Mouse (Mus musculus) cerebellum, adult 8-10 months (tissue): ENCODE data around the gene Gm17545.
"Not testable (repeated sequence)": the region's sequence is repeated elsewhere in the genome, so short reads cannot be mapped to it uniquely, and the experiment has no call there.

ENCODE experiments used
- DNase-seq: peaks from one replicate; pipeline ENCODE4 v3.0.0; 2022

Gene Gm17545

DNA sequence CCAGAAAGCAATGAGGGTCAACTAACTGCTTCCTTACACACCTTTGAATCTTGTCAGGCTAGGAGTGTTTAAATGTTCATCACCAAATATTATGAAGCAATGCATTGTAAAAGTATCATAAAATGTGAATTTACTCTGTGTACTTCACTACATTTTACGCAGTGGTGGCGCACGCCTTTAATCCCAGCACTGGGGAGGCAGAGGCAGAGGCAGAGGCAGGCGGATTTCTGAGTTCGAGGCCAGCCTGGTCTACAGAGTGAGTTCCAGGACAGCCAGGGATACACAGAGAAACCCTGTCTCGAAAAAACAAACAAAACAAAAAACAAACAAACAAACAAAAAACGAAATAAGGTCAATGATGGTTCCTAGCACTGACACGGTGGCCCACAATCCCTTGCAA lies at the start of gene Gm17545:
Gene Gm17545, plus strand, starts transcription at position 301 of the 400 bp plus-strand sequence.
- not testable (repeated sequence) for DNase-seq

- DNase-seq = no peak
Observed at GRCm38 (mm10) chr9:22405414-22405813, 48.7 kb upstream of the Gm17545 start.

DNA sequence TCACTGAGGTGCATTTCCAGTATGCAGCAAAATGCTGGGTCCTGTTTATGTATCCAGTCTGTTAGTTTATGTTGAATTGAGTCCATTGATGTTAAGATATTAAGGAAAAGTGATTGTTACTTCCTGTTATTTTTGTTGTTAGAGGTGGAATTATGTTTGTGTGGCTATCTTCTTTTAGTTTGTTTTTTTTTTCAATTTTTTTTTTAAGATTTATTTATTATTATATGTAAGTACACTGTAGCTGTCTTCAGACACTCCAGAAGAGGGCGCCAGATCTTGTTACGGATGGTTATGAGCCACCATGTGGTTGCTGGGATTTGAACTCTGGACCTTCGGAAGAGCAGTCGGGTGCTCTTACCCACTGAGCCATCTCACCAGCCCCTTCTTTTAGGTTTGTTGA lies 46.5 kb upstream of the Gm17545 start:
- not testable (repeated sequence) for DNase-seq

DNA sequence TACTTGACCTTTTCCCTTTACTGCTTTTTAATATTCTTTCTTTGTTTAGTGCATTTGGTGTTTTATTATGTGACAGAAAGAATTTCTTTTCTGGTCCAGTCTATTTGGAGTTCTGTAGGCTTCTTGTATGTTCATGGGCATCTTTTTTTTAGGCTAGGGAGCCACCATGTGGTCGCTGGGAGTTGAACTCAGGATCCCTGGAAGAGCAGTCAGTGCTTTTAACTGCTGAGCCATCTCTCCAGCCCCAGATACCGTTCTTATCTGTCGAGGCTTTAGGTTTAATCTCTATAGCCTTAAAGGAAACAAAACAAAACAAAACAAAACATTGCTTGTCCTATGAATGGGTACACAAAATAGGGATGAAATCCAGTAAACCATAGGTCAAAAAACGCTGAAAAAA lies 45.7 kb upstream of the Gm17545 start:
- DNase-seq = not testable (repeated sequence)

- no peak for DNase-seq
Observed at GRCm38 (mm10) chr9:22409501-22409900, 44.6 kb upstream of the Gm17545 start.

DNA sequence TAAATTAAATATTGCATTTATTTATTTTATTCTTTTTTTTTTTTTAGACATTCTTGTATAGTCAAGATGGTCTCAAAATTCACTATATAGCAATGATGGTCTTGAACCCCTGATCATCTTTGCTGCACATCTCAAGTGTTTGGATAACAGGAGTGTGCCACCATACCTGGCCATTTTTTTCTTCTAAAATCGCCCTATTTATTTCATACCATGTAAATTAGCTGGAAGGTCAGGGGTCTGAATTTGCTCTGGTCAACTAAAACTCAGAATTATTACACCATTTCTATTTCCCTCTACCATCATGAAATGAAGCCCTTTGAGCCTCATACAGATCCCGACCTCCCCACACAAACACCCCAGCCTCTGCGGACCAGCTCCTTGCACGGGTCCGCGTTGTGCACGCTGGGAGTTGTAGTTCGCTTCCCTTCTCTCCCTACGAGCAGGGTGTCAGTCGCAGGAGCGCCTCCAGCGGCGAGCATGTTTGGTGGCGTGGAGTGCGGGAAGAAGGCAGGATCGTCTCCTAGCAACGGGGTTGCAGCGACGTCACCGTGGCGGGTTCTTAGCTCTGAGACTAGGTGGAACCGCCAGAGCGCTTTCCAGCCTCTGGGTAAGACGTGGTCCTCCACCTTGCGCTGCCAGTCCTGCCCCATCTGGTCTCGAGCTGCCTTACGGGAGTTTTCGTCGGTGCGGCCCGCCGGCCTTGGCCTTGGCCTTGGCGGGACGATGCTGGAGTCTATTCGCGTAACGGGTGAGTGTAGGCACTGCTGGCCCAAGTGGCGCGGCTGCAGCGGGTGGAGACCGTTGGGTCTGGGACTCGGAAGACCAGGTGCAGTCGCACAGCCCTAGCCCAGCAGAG lies 42.9 kb upstream of the Gm17545 start, which contains the start of gene 9530077C05Rik:
Gene 9530077C05Rik, plus strand, starts transcription at position 512 of the 856 bp plus-strand sequence.
- DNase-seq = peak; percentile 97

- no peak for DNase-seq
Observed at GRCm38 (mm10) chr9:22416187-22416586, 37.9 kb upstream of the Gm17545 start.

DNA sequence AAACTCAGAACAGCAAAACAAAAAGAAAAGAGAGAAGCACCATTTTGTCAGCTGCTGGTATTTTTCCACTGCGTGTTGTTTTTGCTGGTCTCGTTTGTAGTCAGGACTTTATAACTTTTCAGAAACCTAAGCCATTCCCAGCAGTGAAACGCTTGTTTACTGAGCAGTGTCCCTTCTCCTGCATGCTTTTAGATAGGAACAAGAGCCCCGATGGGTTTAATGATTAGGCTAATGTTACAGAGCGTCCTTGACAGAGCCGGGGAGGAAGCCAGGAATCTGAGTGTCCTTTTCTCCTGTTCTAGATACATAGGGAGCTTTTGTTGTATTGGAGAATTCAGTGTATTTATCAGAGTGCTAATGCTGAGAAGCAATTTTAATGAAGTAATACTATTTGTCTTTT lies 36.5 kb upstream of the Gm17545 start:
- no peak for DNase-seq

GRCm38 (mm10) chr9:22419877-22420276 lies 34.2 kb upstream of the Gm17545 start:
- DNase-seq = no peak

DNA sequence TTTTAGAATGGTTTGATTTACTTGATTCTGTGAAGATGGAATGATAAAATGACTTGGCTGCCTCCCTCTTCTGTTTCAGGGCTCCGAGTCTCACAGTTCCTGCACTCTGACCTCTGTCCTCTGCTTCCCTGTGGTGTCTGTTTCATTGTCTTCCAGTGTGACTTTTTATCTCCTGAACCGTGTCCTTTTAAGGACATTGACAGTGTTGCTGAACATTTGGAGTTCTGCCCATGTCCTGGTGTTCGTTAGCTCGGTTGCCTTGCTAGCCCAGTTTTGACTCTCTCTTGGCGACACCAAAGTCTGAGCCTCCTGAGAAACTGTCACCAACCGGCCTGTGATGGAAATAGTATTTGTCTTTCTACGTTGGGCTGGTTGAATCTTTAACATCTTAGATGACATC lies 33.6 kb upstream of the Gm17545 start:
- peak; percentile 26 for DNase-seq

GRCm38 (mm10) chr9:22422559-22422958 lies 31.5 kb upstream of the Gm17545 start:
- DNase-seq = no peak

GRCm38 (mm10) chr9:22423507-22423906 lies 30.6 kb upstream of the Gm17545 start:
- no peak for DNase-seq

DNA sequence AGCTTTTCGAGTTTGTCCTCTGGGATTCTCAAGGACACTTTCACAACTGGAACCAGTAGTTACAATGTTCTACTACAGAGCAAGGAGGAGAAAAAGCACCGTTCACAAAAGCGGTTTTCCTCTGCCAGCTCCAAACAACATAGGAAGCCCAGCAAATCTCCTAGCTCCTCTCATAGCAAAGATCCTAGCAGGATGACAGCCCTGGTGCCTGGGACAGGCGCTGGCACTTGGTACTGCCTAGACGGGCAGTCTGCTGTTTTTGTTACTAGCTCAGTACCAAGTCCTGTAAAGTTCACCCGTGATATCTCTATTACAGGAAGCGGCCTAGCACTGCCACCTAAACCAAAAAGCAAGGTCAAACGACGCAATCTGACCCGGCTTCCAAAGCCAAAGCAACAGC lies 29.9 kb upstream of the Gm17545 start:
- no peak for DNase-seq

DNA sequence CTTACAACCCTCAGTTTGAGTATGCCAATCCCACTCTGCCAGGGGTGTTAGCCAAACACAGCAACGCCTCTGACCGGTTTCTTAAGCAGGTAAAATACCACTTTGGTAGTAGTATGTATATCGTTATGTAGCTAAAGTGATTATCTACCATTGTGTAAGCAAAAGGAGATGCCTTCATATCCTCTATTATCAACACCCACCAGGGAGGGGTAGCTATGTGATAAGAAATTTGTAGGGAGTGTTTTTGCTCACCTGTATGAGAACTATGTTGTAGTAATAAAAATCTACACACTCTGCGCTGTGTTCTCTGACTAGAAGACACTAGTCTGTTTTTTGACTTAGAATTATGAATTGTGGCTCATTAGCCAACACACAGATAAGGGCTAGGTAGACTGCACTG lies 29.4 kb upstream of the Gm17545 start:
- DNase-seq = no peak

DNA sequence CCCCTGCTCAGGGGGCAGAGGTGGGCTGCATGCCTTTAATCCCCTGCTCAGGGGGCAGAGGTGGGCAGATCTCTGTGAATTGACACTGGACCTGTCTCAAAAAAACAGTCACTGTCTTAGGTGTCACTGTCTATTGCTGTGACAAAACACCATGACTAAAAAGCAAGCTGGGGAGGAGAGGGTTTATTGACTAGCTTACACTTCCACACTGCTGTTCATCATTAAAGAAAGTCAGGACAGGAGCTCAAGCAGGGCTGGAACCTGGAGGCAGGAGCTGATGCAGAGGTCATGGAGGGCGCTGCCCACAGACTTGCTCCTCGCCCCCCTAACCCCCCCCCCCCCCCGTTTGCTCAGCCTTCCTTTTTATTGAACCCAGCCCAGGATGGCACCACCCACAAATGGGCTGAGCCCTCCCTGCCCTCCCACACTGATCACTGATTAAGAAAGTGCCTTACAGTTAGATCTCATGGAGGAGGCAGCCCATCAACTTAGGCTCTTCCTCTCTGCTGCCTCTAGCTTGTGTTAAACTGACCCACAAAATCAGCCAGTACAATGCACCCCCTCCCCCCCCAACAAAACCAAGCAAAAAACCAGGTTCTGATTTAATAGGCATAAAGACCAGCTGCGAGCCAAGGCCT lies 25.9 kb upstream of the Gm17545 start:
- no peak for DNase-seq

DNA sequence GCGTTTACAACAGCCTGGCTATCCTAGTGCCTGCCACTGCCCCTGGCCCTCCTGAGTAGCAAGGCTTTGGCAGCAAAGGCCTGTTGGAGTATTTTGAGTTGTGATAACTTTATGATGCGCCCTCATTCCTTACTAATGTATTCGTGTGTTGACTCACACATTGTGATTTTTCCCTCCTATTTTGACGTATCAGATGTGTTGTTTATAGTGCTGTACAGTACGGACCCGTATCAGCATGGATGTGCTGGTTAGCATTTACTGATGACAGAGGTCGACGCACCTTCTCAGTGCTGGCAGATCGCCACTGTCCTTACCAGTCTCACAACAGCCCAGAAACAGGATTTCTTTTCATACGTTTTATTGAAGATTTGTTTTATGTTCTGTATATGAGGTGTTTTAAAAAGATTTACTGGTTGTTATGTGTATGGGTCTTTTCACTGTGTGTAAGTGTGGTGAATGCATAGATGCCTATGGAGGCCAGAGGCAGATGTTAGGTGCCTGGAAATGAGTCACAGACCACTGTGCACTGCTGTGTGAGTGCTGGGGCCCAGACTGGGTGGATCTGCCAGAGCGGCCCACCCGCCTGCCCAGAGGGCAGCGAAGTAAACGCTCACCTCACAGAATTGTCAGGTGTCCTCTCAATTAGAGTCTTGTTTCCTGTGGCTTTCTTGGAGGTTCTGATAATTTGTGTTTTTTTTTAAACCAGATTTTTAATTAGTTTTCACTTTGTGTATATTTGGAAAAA lies 25.3 kb upstream of the Gm17545 start:
- no peak for DNase-seq

- peak; percentile 23 for DNase-seq
Observed at GRCm38 (mm10) chr9:22429533-22430241, 24.4 kb upstream of the Gm17545 start.

GRCm38 (mm10) chr9:22430315-22430840 lies 23.7 kb upstream of the Gm17545 start:
- DNase-seq = no peak

GRCm38 (mm10) chr9:22433221-22433620 lies 20.9 kb upstream of the Gm17545 start:
- no peak for DNase-seq

- DNase-seq = no peak
Observed at GRCm38 (mm10) chr9:22434101-22434500, 20.0 kb upstream of the Gm17545 start.

DNA sequence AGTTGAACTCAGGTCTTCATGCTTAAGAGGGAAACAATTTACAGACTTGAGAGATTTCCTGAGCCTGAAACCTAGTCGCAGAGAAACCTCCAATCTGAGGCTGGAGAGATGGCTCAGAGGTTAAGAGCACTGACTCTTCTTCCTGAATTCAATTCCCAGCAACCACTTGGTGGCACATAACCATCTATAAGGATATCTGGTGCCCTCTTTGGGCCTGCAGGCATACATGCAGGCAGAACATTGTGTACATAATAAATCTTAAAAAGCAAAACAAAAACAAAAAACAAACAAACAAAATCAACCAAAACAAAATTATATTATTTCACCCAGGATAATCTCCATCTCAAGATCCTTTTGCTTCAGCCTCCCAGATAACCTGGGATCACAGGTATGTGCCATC lies 15.3 kb upstream of the Gm17545 start:
- DNase-seq = no peak

GRCm38 (mm10) chr9:22443157-22443556 lies 10.9 kb upstream of the Gm17545 start:
- DNase-seq = no peak

- no peak for DNase-seq
Observed at GRCm38 (mm10) chr9:22445123-22445522, 9.0 kb upstream of the Gm17545 start.
